ENCODE assay signal across 15 mouse cellular contexts in the genomic region with DNA sequence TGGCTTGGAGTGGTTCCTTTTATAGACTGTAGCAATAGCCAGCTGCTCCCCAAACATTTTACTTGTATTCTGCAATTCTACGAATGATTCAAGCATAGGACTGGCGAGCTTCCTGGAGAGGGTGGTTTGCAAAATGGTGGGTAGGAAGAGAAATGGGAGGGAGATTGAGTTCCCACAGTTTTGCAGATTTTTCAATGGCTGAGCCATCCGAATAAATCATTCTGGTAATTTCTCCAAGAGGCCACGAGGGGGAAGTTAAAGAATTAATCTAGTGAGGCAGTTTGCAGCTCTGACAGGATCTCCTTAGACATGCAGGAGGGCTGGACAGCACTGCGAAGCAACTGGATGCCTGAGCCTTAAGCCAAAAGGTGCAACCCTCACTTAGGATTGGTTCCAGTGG.
DNase-seq lines count a peak whose midpoint lies in the region; ATAC-seq and TF ChIP-seq lines count a peak whose summit lies in the region.
"Had no signal": no experiment of that assay in that cellular context is flagged by ENCODE, and none has a peak within 500 bp of the region (broad histone marks: within the 10 kb centered on the region; RNA-seq: fewer than 3 reads in every experiment).

No protein-coding gene starts in this region.

- no peak overlapping the region for H3K4me3 ChIP-seq in layer of hippocampus, adult 2 months
- H3K4me3 ChIP-seq in MEL (ENCODE audit: control insufficient read depth in 1 of 2, insufficient read depth in 1 of 2, low read depth in 2 of 2, low read length in 2 of 2), result no peak overlapping the region
- H3K4me3 ChIP-seq: forebrain, embryonic 12.5 days; hindbrain, embryonic 10.5 days; neural tube, embryonic 15.5 days had no signal

- TF ChIP-seq CTCF in layer of hippocampus, adult 2 months (conservative IDR thresholded peaks at IDR 0.05), result peak; percentile 70
- no peak; a peak in 1 of 6 replicates for TF ChIP-seq CTCF in MEL (IDR thresholded peaks at IDR 0.05 in 2 of 3, conservative IDR thresholded peaks at IDR 0.05 in 1 of 3; ENCODE audit: control insufficient read depth in 1 of 3, insufficient read depth in 1 of 3, low read depth in 2 of 3, low read length in 3 of 3, poor library complexity in 1 of 3, severe bottlenecking in 1 of 3)

- H3K36me3 ChIP-seq in MEL (ENCODE audit: control insufficient read depth in 1 of 2, insufficient read depth in 2 of 2, low read length in 2 of 2), result no peaks in the 10 kb centered on the region
- H3K36me3 ChIP-seq: forebrain, embryonic 12.5 days; hindbrain, embryonic 10.5 days had no signal

- H3K79me2 ChIP-seq in MEL (ENCODE audit: control insufficient read depth, insufficient read depth, low read length, poor library complexity), result no peaks in the 10 kb centered on the region

- peak; percentile 39 for ATAC-seq in frontal cortex, adult (ENCODE audit: low TSS enrichment)
- ATAC-seq in granulocyte monocyte progenitor cell, adult 5-6 weeks (replicated peaks; ENCODE audit: poor library complexity, severe bottlenecking), result peak; percentile 13; the same call in 1 of the 2 replicates

- no peak for DNase-seq in frontal cortex, postnatal 36 days (ENCODE audit: low spot score in 2 of 2)
- DNase-seq in layer of hippocampus, adult 2 months (ENCODE audit: low spot score in 2 of 2), result peak in 1 of 2 experiments; percentile 41
- no peak for DNase-seq in layer of hippocampus, postnatal 10 days (ENCODE audit: low spot score in 2 of 2)
- peak; percentile 3 for DNase-seq in MEL (ENCODE audit: low read depth, low spot score)
- DNase-seq in right cerebral cortex, postnatal 36 days (ENCODE audit: low spot score in 2 of 2), result no peak
- no peak for DNase-seq in right cerebral cortex, adult 2 months (ENCODE audit: low spot score in 2 of 2)
- DNase-seq: adrenal gland, postnatal 25 days; kidney, postnatal 4 days; right cerebral cortex, postnatal 14 days; thymus, postnatal 4 days had no signal

- no peak for TF ChIP-seq POLR2A in MEL (IDR thresholded peaks at IDR 0.05; ENCODE audit: control insufficient read depth in 1 of 2, insufficient read depth in 1 of 2, low read depth in 1 of 2, low read length in 2 of 2, poor library complexity in 1 of 2)

- no peaks in the 10 kb centered on the region for H3K9me3 ChIP-seq in MEL (replicated peaks; ENCODE audit: insufficient read depth, low read length)
- H3K9me3 ChIP-seq: forebrain, embryonic 12.5 days; hindbrain, embryonic 10.5 days; neural tube, embryonic 15.5 days had no signal

- TF ChIP-seq RAD21 in MEL (IDR thresholded peaks at IDR 0.05; ENCODE audit: low read depth, low read length), result no peak; the same call in 1 of the 2 replicates

- TF ChIP-seq EP300 in MEL (IDR thresholded peaks at IDR 0.05; ENCODE audit: low read depth in 1 of 2, low read length in 2 of 2), result no peak

- no peaks in the 10 kb centered on the region; a peak in 1 of 4 replicates for H3K27me3 ChIP-seq in MEL (ENCODE audit: control insufficient read depth in 1 of 2, insufficient read depth in 2 of 2, low read length in 2 of 2)

- no peak overlapping the region for H3K9ac ChIP-seq in MEL (ENCODE audit: control insufficient read depth, low read depth, low read length, poor library complexity, severe bottlenecking)
- H3K9ac ChIP-seq: forebrain, embryonic 12.5 days; neural tube, embryonic 15.5 days had no signal

- peak overlapping the region; percentile 19; the same call in 1 of the 2 replicates for H3K27ac ChIP-seq in layer of hippocampus, adult 2 months
- H3K27ac ChIP-seq in MEL (ENCODE audit: control insufficient read depth, low read depth, low read length), result no peak overlapping the region
- H3K27ac ChIP-seq: forebrain, embryonic 12.5 days; hindbrain, embryonic 10.5 days; neural tube, embryonic 15.5 days had no signal

- no peaks in the 10 kb centered on the region for H3K4me1 ChIP-seq in MEL (ENCODE audit: control insufficient read depth in 1 of 2, insufficient read depth in 2 of 2, low read length in 2 of 2)

TF ChIP-seq in MEL, 35 proteins besides CTCF, POLR2A, EP300 and RAD21:
- TF ChIP-seq SMC3 (IDR thresholded peaks at IDR 0.05; ENCODE audit: low read depth, low read length) (peak; percentile 44), ZNF384 (IDR thresholded peaks at IDR 0.05; ENCODE audit: low read depth, low read length) (no peak)
